Mouse (Mus musculus) C2C12 (cell line): ENCODE results near the gene Uvrag.

Source experiments
- CEBPB ChIP-seq: IDR thresholded peaks from one replicate; pipeline ENCODE4 v1.6.1; 2011; ENCODE audit warnings: low read depth, mild to moderate bottlenecking, control low read depth, moderate library complexity
- CTCF ChIP-seq: IDR thresholded peaks from one replicate; pipeline ENCODE4 v1.5.1; 2011; ENCODE audit not compliant: control insufficient read depth, insufficient read depth, insufficient read length
- MAX ChIP-seq: IDR thresholded peaks from one replicate; pipeline ENCODE4 v1.6.1; 2011; ENCODE audit warnings: mild to moderate bottlenecking, control low read depth

GRCm38 (mm10) chr7:99028108-99028507, 112.8 kb downstream of the Uvrag start:
- no peak for TF ChIP-seq CTCF
- TF ChIP-seq MAX = no peak
- no peak for TF ChIP-seq CEBPB
